Mouse (Mus musculus) left cerebral cortex, adult 9 months (tissue): ENCODE measurements around the gene Dagla.

ENCODE experiments used
- DNase-seq, 2 experiments: peaks; one replicate each; pipeline ENCODE4 v3.0.0; 2022; ENCODE audit warnings: low spot score in 2 of 2

Gene Dagla

GRCm38 (mm10) chr19:10239975-10240653 lies 64.6 kb downstream of the Dagla start:
- DNase-seq: no peak

GRCm38 (mm10) chr19:10239419-10239818 lies 65.3 kb downstream of the Dagla start:
- no peak for DNase-seq

- DNase-seq: no peak
These were observed 66.2 kb downstream of the Dagla start for GRCm38 (mm10) chr19:10238477-10238876.

GRCm38 (mm10) chr19:10235784-10236565 lies 68.7 kb downstream of the Dagla start:
- DNase-seq: no peak

GRCm38 (mm10) chr19:10232327-10233017 lies 72.2 kb downstream of the Dagla start:
- DNase-seq: peak in 1 of 2 experiments; percentile 47

- DNase-seq: no peak
These were observed 72.8 kb downstream of the Dagla start for GRCm38 (mm10) chr19:10231871-10232270.

- DNase-seq: no peak
These were observed 73.7 kb downstream of the Dagla start for GRCm38 (mm10) chr19:10231016-10231415.

GRCm38 (mm10) chr19:10225767-10226166 lies 78.9 kb downstream of the Dagla start:
- DNase-seq: no peak

GRCm38 (mm10) chr19:10224637-10225453 lies 79.8 kb downstream of the Dagla start:
- no peak for DNase-seq

- DNase-seq: no peak
These were observed 81.1 kb downstream of the Dagla start for GRCm38 (mm10) chr19:10223561-10223960.

- DNase-seq: no peak
These were observed 82.0 kb downstream of the Dagla start for GRCm38 (mm10) chr19:10222656-10223055.

- no peak for DNase-seq
These were observed 83.1 kb downstream of the Dagla start for GRCm38 (mm10) chr19:10221585-10221984.

GRCm38 (mm10) chr19:10219593-10219992 lies 85.1 kb downstream of the Dagla start:
- DNase-seq: no peak

- peak in 1 of 2 experiments; percentile 52 for DNase-seq
These were observed 85.6 kb downstream of the Dagla start for GRCm38 (mm10) chr19:10219108-10219507.

- DNase-seq: no peak
These were observed 88.6 kb downstream of the Dagla start for GRCm38 (mm10) chr19:10216101-10216500.

- DNase-seq: no peak
These were observed 90.7 kb downstream of the Dagla start for GRCm38 (mm10) chr19:10213796-10214471.

- DNase-seq: no peak
These were observed 93.8 kb downstream of the Dagla start for GRCm38 (mm10) chr19:10210885-10211284.

GRCm38 (mm10) chr19:10208851-10209250 lies 95.8 kb downstream of the Dagla start:
- DNase-seq: no peak

GRCm38 (mm10) chr19:10205051-10205450 lies 99.6 kb downstream of the Dagla start:
- no peak for DNase-seq

- peak; percentile 60 to 73 for DNase-seq
These were observed 100.1 kb downstream of the Dagla start for GRCm38 (mm10) chr19:10204616-10205001.
